Mouse (Mus musculus): ENCODE data around the gene Cpxm2. TPM values are rescaled to one million over a fixed set of nuclear protein-coding genes. Genes with fewer than 3 reads are reported as not detected.

The Cpxm2 gene
- polyA plus RNA-seq, 1 experiment = not detected

GRCm38 (mm10) chr7:132025591-132025990 is 128.9 kb downstream of the Cpxm2 start:
- no peaks in the 10 kb centered on the region for H3K79me2 ChIP-seq (ENCODE audit: control insufficient read depth, insufficient read depth)
- H3ac ChIP-seq (ENCODE audit: control insufficient read depth, insufficient read length, low read depth) = no peak overlapping the region
- TF ChIP-seq MYOG (IDR thresholded peaks at IDR 0.05; ENCODE audit: control insufficient read depth, extremely low read depth, insufficient read length) (no peak), FOSL1 (IDR thresholded peaks at IDR 0.05; ENCODE audit: insufficient read depth, low read length, poor library complexity, severe bottlenecking) (no peak), MAX (IDR thresholded peaks at IDR 0.05) (no peak), MYOD1 (IDR thresholded peaks at IDR 0.05; ENCODE audit: control insufficient read depth, insufficient read length, low read depth) (no peak), USF1 (IDR thresholded peaks at IDR 0.05; ENCODE audit: low read depth) (no peak)
- no peaks in the 10 kb centered on the region for H3K79me3 ChIP-seq (ENCODE audit: low read depth)
- H3K27me3 ChIP-seq (ENCODE audit: control insufficient read depth, insufficient read depth, insufficient read length) = no peaks in the 10 kb centered on the region
- no peak overlapping the region for H3K4me3 ChIP-seq (ENCODE audit: insufficient read depth, poor library complexity, severe bottlenecking)
- H3K36me3 ChIP-seq (ENCODE audit: control insufficient read depth, insufficient read depth) = no peaks in the 10 kb centered on the region

GRCm38 (mm10) chr7:132015933-132016332 is 138.6 kb downstream of the Cpxm2 start:
- H3K27me3 ChIP-seq (ENCODE audit: control insufficient read depth, insufficient read depth, insufficient read length) = no peaks in the 10 kb centered on the region

GRCm38 (mm10) chr7:132015193-132015592 is 139.3 kb downstream of the Cpxm2 start:
- TF ChIP-seq MYOG (IDR thresholded peaks at IDR 0.05; ENCODE audit: control insufficient read depth, extremely low read depth, insufficient read length) (no peak), CTCF (IDR thresholded peaks at IDR 0.05; ENCODE audit: control insufficient read depth, insufficient read depth, insufficient read length) (no peak), FOSL1 (IDR thresholded peaks at IDR 0.05; ENCODE audit: insufficient read depth, low read length, poor library complexity, severe bottlenecking) (no peak), MYOD1 (IDR thresholded peaks at IDR 0.05; ENCODE audit: control insufficient read depth, insufficient read length, low read depth) (no peak), USF1 (IDR thresholded peaks at IDR 0.05; ENCODE audit: low read depth) (no peak), MAX (IDR thresholded peaks at IDR 0.05) (no peak), CEBPB (IDR thresholded peaks at IDR 0.05; ENCODE audit: low read depth) (no peak)
- H3K27me3 ChIP-seq (ENCODE audit: control insufficient read depth, insufficient read depth, insufficient read length) = no peaks in the 10 kb centered on the region

More at GRCm38 (mm10) chr7:132015933-132016332, 138.6 kb downstream of the Cpxm2 start:
- TF ChIP-seq MAX (IDR thresholded peaks at IDR 0.05) (no peak), CEBPB (IDR thresholded peaks at IDR 0.05; ENCODE audit: low read depth) (no peak), MYOG (IDR thresholded peaks at IDR 0.05; ENCODE audit: control insufficient read depth, extremely low read depth, insufficient read length) (no peak), FOSL1 (IDR thresholded peaks at IDR 0.05; ENCODE audit: insufficient read depth, low read length, poor library complexity, severe bottlenecking) (no peak), USF1 (IDR thresholded peaks at IDR 0.05; ENCODE audit: low read depth) (no peak), MYOD1 (IDR thresholded peaks at IDR 0.05; ENCODE audit: control insufficient read depth, insufficient read length, low read depth) (no peak), CTCF (IDR thresholded peaks at IDR 0.05; ENCODE audit: control insufficient read depth, insufficient read depth, insufficient read length) (no peak)
- no peaks in the 10 kb centered on the region for H3K36me3 ChIP-seq (ENCODE audit: control insufficient read depth, insufficient read depth)
- no peaks in the 10 kb centered on the region for H3K79me3 ChIP-seq (ENCODE audit: low read depth)
- H3K79me2 ChIP-seq (ENCODE audit: control insufficient read depth, insufficient read depth) = no peaks in the 10 kb centered on the region
- H3K4me3 ChIP-seq (ENCODE audit: insufficient read depth, poor library complexity, severe bottlenecking) = no peak overlapping the region
- H3ac ChIP-seq (ENCODE audit: control insufficient read depth, insufficient read length, low read depth) = no peak overlapping the region

GRCm38 (mm10) chr7:132013970-132014369 is 140.6 kb downstream of the Cpxm2 start:
- H3K79me3 ChIP-seq (ENCODE audit: low read depth) = no peaks in the 10 kb centered on the region
- no peaks in the 10 kb centered on the region for H3K79me2 ChIP-seq (ENCODE audit: control insufficient read depth, insufficient read depth)
- H3K4me3 ChIP-seq (ENCODE audit: insufficient read depth, poor library complexity, severe bottlenecking) = no peak overlapping the region
- no peaks in the 10 kb centered on the region for H3K36me3 ChIP-seq (ENCODE audit: control insufficient read depth, insufficient read depth)
- H3ac ChIP-seq (ENCODE audit: control insufficient read depth, insufficient read length, low read depth) = no peak overlapping the region
- TF ChIP-seq MYOD1 (IDR thresholded peaks at IDR 0.05; ENCODE audit: control insufficient read depth, insufficient read length, low read depth) (no peak), CTCF (IDR thresholded peaks at IDR 0.05; ENCODE audit: control insufficient read depth, insufficient read depth, insufficient read length) (no peak), MYOG (IDR thresholded peaks at IDR 0.05; ENCODE audit: control insufficient read depth, extremely low read depth, insufficient read length) (no peak), FOSL1 (IDR thresholded peaks at IDR 0.05; ENCODE audit: insufficient read depth, low read length, poor library complexity, severe bottlenecking) (no peak), USF1 (IDR thresholded peaks at IDR 0.05; ENCODE audit: low read depth) (no peak), MAX (IDR thresholded peaks at IDR 0.05) (no peak), CEBPB (IDR thresholded peaks at IDR 0.05; ENCODE audit: low read depth) (no peak)
- H3K27me3 ChIP-seq (ENCODE audit: control insufficient read depth, insufficient read depth, insufficient read length) = no peaks in the 10 kb centered on the region

More at GRCm38 (mm10) chr7:132015193-132015592, 139.3 kb downstream of the Cpxm2 start:
- Histone ChIP-seq H3K4me3 (ENCODE audit: insufficient read depth, poor library complexity, severe bottlenecking) (no peak overlapping the region), H3K79me3 (ENCODE audit: low read depth) (no peaks in the 10 kb centered on the region), H3K36me3 (ENCODE audit: control insufficient read depth, insufficient read depth) (no peaks in the 10 kb centered on the region), H3K79me2 (ENCODE audit: control insufficient read depth, insufficient read depth) (no peaks in the 10 kb centered on the region), H3ac (ENCODE audit: control insufficient read depth, insufficient read length, low read depth) (no peak overlapping the region)

- no peak overlapping the region for H3ac ChIP-seq (ENCODE audit: control insufficient read depth, insufficient read length, low read depth)
- no peaks in the 10 kb centered on the region for H3K36me3 ChIP-seq (ENCODE audit: control insufficient read depth, insufficient read depth)
- no peak overlapping the region for H3K4me3 ChIP-seq (ENCODE audit: insufficient read depth, poor library complexity, severe bottlenecking)
- no peaks in the 10 kb centered on the region for H3K79me3 ChIP-seq (ENCODE audit: low read depth)
- H3K79me2 ChIP-seq (ENCODE audit: control insufficient read depth, insufficient read depth) = no peaks in the 10 kb centered on the region
- TF ChIP-seq USF1 (IDR thresholded peaks at IDR 0.05; ENCODE audit: low read depth) (no peak), CTCF (IDR thresholded peaks at IDR 0.05; ENCODE audit: control insufficient read depth, insufficient read depth, insufficient read length) (no peak), MAX (IDR thresholded peaks at IDR 0.05) (no peak), MYOD1 (IDR thresholded peaks at IDR 0.05; ENCODE audit: control insufficient read depth, insufficient read length, low read depth) (no peak), FOSL1 (IDR thresholded peaks at IDR 0.05; ENCODE audit: insufficient read depth, low read length, poor library complexity, severe bottlenecking) (no peak), CEBPB (IDR thresholded peaks at IDR 0.05; ENCODE audit: low read depth) (no peak), MYOG (IDR thresholded peaks at IDR 0.05; ENCODE audit: control insufficient read depth, extremely low read depth, insufficient read length) (no peak)
- no peaks in the 10 kb centered on the region for H3K27me3 ChIP-seq (ENCODE audit: control insufficient read depth, insufficient read depth, insufficient read length)
Measured at GRCm38 (mm10) chr7:132012969-132013679, 141.4 kb downstream of the Cpxm2 start.

Data from C2C12 (cell line).